Comparison of ENCODE assay signal across 18 mouse cellular contexts in the genomic region with DNA sequence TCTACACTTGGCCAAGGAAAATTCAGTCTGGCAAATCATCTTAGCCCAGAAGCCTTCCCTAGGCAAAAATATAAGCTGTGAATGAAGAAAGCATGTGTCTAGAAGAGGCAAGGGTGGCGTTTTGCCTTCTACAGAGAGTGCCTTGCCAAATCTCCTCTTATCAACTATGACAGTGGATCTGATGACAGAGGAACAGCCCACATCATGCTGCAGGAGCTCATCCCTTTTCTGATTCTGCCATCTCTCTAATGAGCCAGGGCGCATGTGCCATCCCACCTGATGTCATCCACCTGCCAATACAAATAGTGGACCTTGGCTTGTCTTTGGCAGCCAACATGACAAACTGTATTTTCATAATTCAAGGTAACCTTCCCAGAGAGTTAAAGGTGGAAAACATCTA.
DNase-seq lines count a peak whose midpoint lies in the region; ATAC-seq and TF ChIP-seq lines count a peak whose summit lies in the region.
"Had no signal": no experiment of that assay in that cellular context is flagged by ENCODE, and none has a peak within 500 bp of the region (broad histone marks: within the 10 kb centered on the region; RNA-seq: fewer than 3 reads in every experiment).

No protein-coding gene starts in this region.

- no peaks in the 10 kb centered on the region for H3K9me3 ChIP-seq in forebrain, embryonic 13.5 days (replicated peaks)
- H3K9me3 ChIP-seq in forebrain, embryonic 10.5 days = no peaks in the 10 kb centered on the region
- no peaks in the 10 kb centered on the region for H3K9me3 ChIP-seq in forebrain, postnatal 0 days (ENCODE audit: low read length)
- H3K9me3 ChIP-seq: embryonic facial prominence, embryonic 12.5 days; heart, embryonic 15.5 days; hindbrain, embryonic 13.5 days had no signal

- no peak overlapping the region for H3K4me3 ChIP-seq in forebrain, embryonic 13.5 days
- H3K4me3 ChIP-seq in forebrain, embryonic 10.5 days = no peak overlapping the region
- no peak overlapping the region for H3K4me3 ChIP-seq in kidney, adult 2 months (ENCODE audit: insufficient read depth, low read depth, low read length)
- H3K4me3 ChIP-seq in forebrain, postnatal 0 days (ENCODE audit: low read depth, low read length) = no peak overlapping the region
- H3K4me3 ChIP-seq: embryonic facial prominence, embryonic 12.5 days; heart, adult 2 months; heart, embryonic 15.5 days; hindbrain, embryonic 13.5 days had no signal

- TF ChIP-seq POLR2A in kidney, adult 2 months (IDR thresholded peaks at IDR 0.05; ENCODE audit: low read depth, low read length) = no peak

- no peak for DNase-seq in forebrain, embryonic 10.5 days (ENCODE audit: extremely low spot score, low spot score)
- DNase-seq in kidney, adult 2 months = peak; percentile 59
- DNase-seq in kidney, postnatal 10 days = no peak
- peak; percentile 24 for DNase-seq in brain, adult 2 months (ENCODE audit: low read depth, low spot score)
- peak; percentile 42 for DNase-seq in forebrain, postnatal 0 days
- no peak for DNase-seq in layer of hippocampus, adult 11-12 months (ENCODE audit: low spot score)
- DNase-seq: adrenal gland, postnatal 14 days; cerebellum, adult 8-10 months; cerebellum, postnatal 25 days; gastrocnemius, postnatal 14 days; heart, adult 2 months; heart, postnatal 14 days had no signal

- H3K27ac ChIP-seq in forebrain, embryonic 13.5 days = no peak overlapping the region
- H3K27ac ChIP-seq in forebrain, embryonic 10.5 days = no peak overlapping the region
- peak overlapping the region; percentile 64 for H3K27ac ChIP-seq in kidney, adult 2 months (ENCODE audit: insufficient read depth, low read depth, low read length)
- no peak overlapping the region for H3K27ac ChIP-seq in forebrain, postnatal 0 days (ENCODE audit: low read depth, low read length)
- H3K27ac ChIP-seq: embryonic facial prominence, embryonic 12.5 days; heart, adult 2 months; heart, embryonic 15.5 days; hindbrain, embryonic 13.5 days; hindbrain, postnatal 0 days had no signal

- H3K36me3 ChIP-seq in forebrain, embryonic 13.5 days (ENCODE audit: poor library complexity, severe bottlenecking) = no peaks in the 10 kb centered on the region
- no peaks in the 10 kb centered on the region for H3K36me3 ChIP-seq in forebrain, embryonic 10.5 days (replicated peaks)
- no peaks in the 10 kb centered on the region for H3K36me3 ChIP-seq in kidney, adult 2 months (ENCODE audit: control insufficient read depth, insufficient read depth, low read length)
- no peaks in the 10 kb centered on the region for H3K36me3 ChIP-seq in forebrain, postnatal 0 days (ENCODE audit: insufficient read depth)
- H3K36me3 ChIP-seq: embryonic facial prominence, embryonic 12.5 days; heart, embryonic 15.5 days; hindbrain, embryonic 13.5 days had no signal

- 94% methylated on average over 2 of the region's 2 CpGs for WGBS in forebrain, embryonic 13.5 days
- WGBS in forebrain, embryonic 10.5 days = 96% methylated on average over 2 of the region's 2 CpGs
- WGBS in kidney, adult 2 months = 83% methylated on average over 2 of the region's 2 CpGs
- WGBS in forebrain, postnatal 0 days = 66% methylated on average over 2 of the region's 2 CpGs

- no peaks in the 10 kb centered on the region for H3K4me1 ChIP-seq in forebrain, embryonic 13.5 days
- no peaks in the 10 kb centered on the region for H3K4me1 ChIP-seq in forebrain, embryonic 10.5 days
- peaks cover 5% of the 10 kb centered on the region; the same call in 1 of the 2 replicates for H3K4me1 ChIP-seq in kidney, adult 2 months (ENCODE audit: control insufficient read depth, insufficient read depth, low read length)
- no peaks in the 10 kb centered on the region for H3K4me1 ChIP-seq in forebrain, postnatal 0 days (ENCODE audit: insufficient read depth)
- H3K4me1 ChIP-seq: embryonic facial prominence, embryonic 12.5 days; heart, embryonic 15.5 days had no signal

- ATAC-seq in forebrain, embryonic 13.5 days = peak; percentile 41; the same call in 1 of the 2 replicates
- ATAC-seq in forebrain, postnatal 0 days = peak; percentile 27; the same call in 1 of the 2 replicates
- ATAC-seq: hindbrain, postnatal 0 days had no signal

- H3K4me2 ChIP-seq in forebrain, embryonic 13.5 days = no peak overlapping the region
- no peak overlapping the region for H3K4me2 ChIP-seq in forebrain, postnatal 0 days (ENCODE audit: low read depth)
- H3K4me2 ChIP-seq: embryonic facial prominence, embryonic 12.5 days; heart, embryonic 11.5 days; heart, embryonic 15.5 days; hindbrain, embryonic 13.5 days had no signal

- no peak for TF ChIP-seq CTCF in kidney, adult 2 months (conservative IDR thresholded peaks at IDR 0.05; ENCODE audit: insufficient read depth, insufficient read length, low read depth, low read length)
- no peak for TF ChIP-seq CTCF in forebrain, postnatal 0 days (IDR thresholded peaks at IDR 0.05; ENCODE audit: low read depth)

- H3K9ac ChIP-seq in forebrain, embryonic 13.5 days = no peak overlapping the region
- no peak overlapping the region for H3K9ac ChIP-seq in forebrain, postnatal 0 days
- H3K9ac ChIP-seq: embryonic facial prominence, embryonic 12.5 days; heart, embryonic 15.5 days; hindbrain, embryonic 13.5 days had no signal

- H3K27me3 ChIP-seq in forebrain, embryonic 13.5 days = no peaks in the 10 kb centered on the region
- H3K27me3 ChIP-seq in forebrain, embryonic 10.5 days (ENCODE audit: poor library complexity, severe bottlenecking) = no peaks in the 10 kb centered on the region
- no peaks in the 10 kb centered on the region; the same call in 1 of the 2 replicates for H3K27me3 ChIP-seq in kidney, adult 2 months (replicated peaks; ENCODE audit: control insufficient read depth, insufficient read depth, low read length)
- H3K27me3 ChIP-seq in forebrain, postnatal 0 days (ENCODE audit: insufficient read depth, low read length) = no peaks in the 10 kb centered on the region
- H3K27me3 ChIP-seq: embryonic facial prominence, embryonic 12.5 days; heart, embryonic 15.5 days; hindbrain, embryonic 13.5 days had no signal

Comparison
In these comparisons a context has a peak if more than half of its experiments do, and no peak if none do; other contexts are left out.
1. DNase-seq: peak in kidney, adult 2 months (single experiment), brain, adult 2 months (single experiment) and forebrain, postnatal 0 days (single experiment); none in forebrain, embryonic 10.5 days (single experiment), kidney, postnatal 10 days (single experiment) and layer of hippocampus, adult 11-12 months (single experiment).